Mouse (Mus musculus): ENCODE measurements around the gene Wnt1.
A peak's percentile ranks its signal among the peaks of the same experiment; 100 is the strongest.

Wnt1 gene

GRCm38 (mm10) chr15:98778191-98778770 is 11.4 kb upstream of the Wnt1 start:
- no peak for DNase-seq

- DNase-seq, result no peak
Measured at GRCm38 (mm10) chr15:98778806-98779205, 10.9 kb upstream of the Wnt1 start.

GRCm38 (mm10) chr15:98780075-98780474 is 9.6 kb upstream of the Wnt1 start:
- no peak for DNase-seq

- peak; percentile 55 for DNase-seq
Measured at GRCm38 (mm10) chr15:98780573-98780972, 9.1 kb upstream of the Wnt1 start.

GRCm38 (mm10) chr15:98781166-98781565 is 8.5 kb upstream of the Wnt1 start:
- DNase-seq, result no peak

- peak; percentile 32 for DNase-seq
Measured at GRCm38 (mm10) chr15:98785744-98786143, 3.9 kb upstream of the Wnt1 start.

- DNase-seq, result peak; percentile 46
Measured at GRCm38 (mm10) chr15:98787930-98788329, 1.7 kb upstream of the Wnt1 start.

- no peak for DNase-seq
Measured at GRCm38 (mm10) chr15:98788972-98789660, 541 bp upstream of the Wnt1 start.

GRCm38 (mm10) chr15:98790761-98791160 is 1.1 kb downstream of the Wnt1 start:
- DNase-seq, result no peak

- no peak for DNase-seq
Measured at GRCm38 (mm10) chr15:98791221-98791620, 1.6 kb downstream of the Wnt1 start.

GRCm38 (mm10) chr15:98791771-98792170 is 2.1 kb downstream of the Wnt1 start:
- DNase-seq, result no peak

GRCm38 (mm10) chr15:98792233-98793020 is 2.8 kb downstream of the Wnt1 start:
- DNase-seq, result peak; percentile 2

GRCm38 (mm10) chr15:98793141-98793698 is 3.6 kb downstream of the Wnt1 start:
- no peak for DNase-seq

- no peak for DNase-seq
Measured at GRCm38 (mm10) chr15:98796803-98797595, 7.3 kb downstream of the Wnt1 start.

GRCm38 (mm10) chr15:98797835-98798492 is 8.3 kb downstream of the Wnt1 start:
- no peak for DNase-seq

GRCm38 (mm10) chr15:98798903-98799302 is 9.2 kb downstream of the Wnt1 start:
- DNase-seq, result no peak

- DNase-seq, result peak; percentile 90
Measured at GRCm38 (mm10) chr15:98799396-98799795, 9.7 kb downstream of the Wnt1 start.

GRCm38 (mm10) chr15:98802926-98803325 is 13.3 kb downstream of the Wnt1 start:
- DNase-seq, result no peak

GRCm38 (mm10) chr15:98804054-98804453 is 14.4 kb downstream of the Wnt1 start:
- DNase-seq, result peak; percentile 88

GRCm38 (mm10) chr15:98805324-98806040 is 15.8 kb downstream of the Wnt1 start:
- peak; percentile 90 for DNase-seq

- DNase-seq, result no peak
Measured at GRCm38 (mm10) chr15:98806071-98806808, 16.6 kb downstream of the Wnt1 start.

All from lung, postnatal 10 days (tissue).